22 mouse cellular contexts compared by ENCODE assay signal in genomic region chr1:86628270-86628669, GRCm38 (mm10). TPM values are rescaled to one million over a fixed set of nuclear protein-coding genes. Genes with fewer than 3 reads are reported as not detected.
DNase-seq lines count a peak whose midpoint lies in the region; ATAC-seq and TF ChIP-seq lines count a peak whose summit lies in the region.
"Had no signal": no experiment of that assay in that cellular context is flagged by ENCODE, and none has a peak within 500 bp of the region (broad histone marks: within the 10 kb centered on the region; RNA-seq: fewer than 3 reads in every experiment).

No protein-coding gene starts in this region.

- H3K4me2 ChIP-seq in lung, postnatal 0 days (replicated peaks; ENCODE audit: low read depth, low read length): no peak overlapping the region
- H3K4me2 ChIP-seq: forebrain, embryonic 15.5 days; heart, embryonic 12.5 days; liver, embryonic 13.5 days; lung, embryonic 14.5 days had no signal

- H3K27me3 ChIP-seq in lung, postnatal 0 days (replicated peaks; ENCODE audit: insufficient read depth, low read length): no peaks in the 10 kb centered on the region
- H3K27me3 ChIP-seq: forebrain, embryonic 15.5 days; heart, embryonic 12.5 days; liver, embryonic 13.5 days had no signal

- no peak overlapping the region for H3K27ac ChIP-seq in lung, postnatal 0 days (ENCODE audit: low read length)
- H3K27ac ChIP-seq: forebrain, embryonic 15.5 days; hindbrain, embryonic 10.5 days; liver, embryonic 13.5 days; midbrain, embryonic 10.5 days had no signal

- no peak for TF ChIP-seq CTCF in lung, postnatal 0 days (IDR thresholded peaks at IDR 0.05)

- ATAC-seq in lung, postnatal 0 days: peak; percentile 21; the same call in 1 of the 2 replicates
- ATAC-seq: forebrain, embryonic 15.5 days; hindbrain, embryonic 16.5 days; intestine, embryonic 16.5 days had no signal

- 56% methylated on average over 3 of the region's 3 CpGs for WGBS in lung, postnatal 0 days

- H3K9me3 ChIP-seq in lung, postnatal 0 days (ENCODE audit: low read length): no peaks in the 10 kb centered on the region
- H3K9me3 ChIP-seq: forebrain, embryonic 15.5 days; heart, embryonic 12.5 days; hindbrain, embryonic 10.5 days; liver, embryonic 13.5 days; midbrain, embryonic 10.5 days had no signal

- no peak overlapping the region for H3K9ac ChIP-seq in lung, postnatal 0 days (replicated peaks; ENCODE audit: low read depth)
- H3K9ac ChIP-seq: forebrain, embryonic 15.5 days; heart, embryonic 12.5 days; liver, embryonic 13.5 days; lung, embryonic 14.5 days had no signal

- no peaks in the 10 kb centered on the region for H3K4me1 ChIP-seq in lung, postnatal 0 days (ENCODE audit: insufficient read depth, low read depth, low read length)
- H3K4me1 ChIP-seq: forebrain, embryonic 15.5 days; liver, embryonic 13.5 days; midbrain, embryonic 10.5 days had no signal

- no peak overlapping the region for H3K4me3 ChIP-seq in lung, postnatal 0 days (ENCODE audit: low read depth, low read length)
- H3K4me3 ChIP-seq: forebrain, embryonic 15.5 days; heart, embryonic 12.5 days; hindbrain, embryonic 10.5 days; liver, embryonic 13.5 days; midbrain, embryonic 10.5 days had no signal

- H3K36me3 ChIP-seq in lung, postnatal 0 days (ENCODE audit: insufficient read depth, low read length): no peaks in the 10 kb centered on the region
- H3K36me3 ChIP-seq: forebrain, embryonic 15.5 days; heart, embryonic 12.5 days; hindbrain, embryonic 10.5 days; liver, embryonic 13.5 days; midbrain, embryonic 10.5 days had no signal

- peak; percentile 20 to 35 for DNase-seq in kidney, adult 8-10 months
- no peak for DNase-seq in kidney, postnatal 10 days
- peak; percentile 23 for DNase-seq in lung, postnatal 0 days (ENCODE audit: low spot score)
- DNase-seq in lung, postnatal 25 days (ENCODE audit: low spot score): no peak
- peak; percentile 24 for DNase-seq in adrenal gland, postnatal 10 days
- peak; percentile 80 for DNase-seq in fibroblast of lung, adult 2 months (ENCODE audit: low read depth)
- no peak for DNase-seq in layer of hippocampus, postnatal 14 days (ENCODE audit: low spot score in 2 of 2)
- DNase-seq in urinary bladder, postnatal 10 days (ENCODE audit: low spot score): no peak
- DNase-seq: cerebellum, adult 11 months; cerebellum, postnatal 10 days; gastrocnemius, postnatal 10 days; heart, adult 18-20 months; heart, postnatal 10 days; liver, embryonic 13.5 days; lung, embryonic 14.5 days had no signal

- no peak for TF ChIP-seq EP300 in lung, postnatal 0 days (IDR thresholded peaks at IDR 0.05)

RNA-seq across cellular contexts. Expression of gene Nppc, which starts 42.1 kb away (rescaled TPM):
- polyA plus RNA-seq in lung, postnatal 0 days (2015; fragmentation: Nextera tagmentation; extraction: Ambion mirVana): 4.0 and 4.6 TPM in 2 replicates
- under 1 TPM in 1 of 2 experiments, not detected in 1; 0.48 TPM for total RNA-seq in adrenal gland, postnatal 10 days (2021)
- total RNA-seq in layer of hippocampus, postnatal 14 days (2021): 10 to 100 TPM in 1 of 2 experiments, 1 to 10 TPM in 1; 9.9 to 11.8 TPM
- total RNA-seq: heart, adult 18-20 months had no signal
- polyA plus RNA-seq: liver, embryonic 13.5 days; spleen, adult 2 months had no signal

RNA-seq across cellular contexts. Expression of gene Cops7b, which starts 45.6 kb away (rescaled TPM):
- 18.0 and 19.3 TPM in 2 replicates for polyA plus RNA-seq in lung, postnatal 0 days (2015; fragmentation: Nextera tagmentation; extraction: Ambion mirVana)
- 10 to 100 TPM; 10.4 to 15.0 TPM for total RNA-seq in adrenal gland, postnatal 10 days (2021)
- total RNA-seq in layer of hippocampus, postnatal 14 days (2021): 10 to 100 TPM; 22.8 to 24.4 TPM

RNA-seq across cellular contexts. Expression of gene Pde6d, which starts 45.8 kb away (rescaled TPM):
- 43.4 and 50.4 TPM in 2 replicates for polyA plus RNA-seq in lung, postnatal 0 days (2015; fragmentation: Nextera tagmentation; extraction: Ambion mirVana)
- 10 to 100 TPM; 28.8 to 32.8 TPM for total RNA-seq in adrenal gland, postnatal 10 days (2021)
- 10 to 100 TPM; 57.8 to 61.8 TPM for total RNA-seq in layer of hippocampus, postnatal 14 days (2021)

Comparison
In these comparisons a context has a peak if more than half of its experiments do, and no peak if none do; other contexts are left out.
1. DNase-seq: peak in kidney, adult 8-10 months (2 of 2), lung, postnatal 0 days (single experiment), adrenal gland, postnatal 10 days (single experiment) and fibroblast of lung, adult 2 months (single experiment); none in kidney, postnatal 10 days (single experiment), lung, postnatal 25 days (single experiment), layer of hippocampus, postnatal 14 days (0 of 2) and urinary bladder, postnatal 10 days (single experiment).
2. RNA of gene Nppc, which starts 42.1 kb away (total RNA-seq): 9.9 to 11.8 TPM in layer of hippocampus, postnatal 14 days; 0.48 TPM in adrenal gland, postnatal 10 days; every median in the first group is over 4 times any median in the second.